In genomic region chr1:168240846-168241245, GRCm38 (mm10) we compare ENCODE assay signal across 9 mouse cellular contexts.
A peak's percentile ranks its signal among the peaks of the same experiment; 100 is the strongest.
DNase-seq lines count a peak whose midpoint lies in the region; ATAC-seq lines count a peak whose summit lies in the region.
"Had no signal": no experiment of that assay in that cellular context is flagged by ENCODE, and none has a peak within 500 bp of the region (broad histone marks: within the 10 kb centered on the region; RNA-seq: fewer than 3 reads in every experiment).

No protein-coding gene starts in this region.

- ATAC-seq in heart, embryonic 11.5 days (replicated peaks; ENCODE audit: insufficient number of reproducible peaks, low FRiP score, low TSS enrichment), result no peak
- no peak for ATAC-seq in kidney, embryonic 16.5 days (ENCODE audit: low FRiP score, low TSS enrichment)

- 0 out of 2 replicates have a peak overlapping the region, but pooled peaks have one; percentile 16 for H3K9ac ChIP-seq in heart, embryonic 11.5 days (ENCODE audit: low read depth, low read length)
- no peak overlapping the region for H3K9ac ChIP-seq in kidney, embryonic 16.5 days (replicated peaks; ENCODE audit: low read length)

- H3K27me3 ChIP-seq in heart, embryonic 11.5 days (ENCODE audit: control insufficient read depth, insufficient read depth, low read length), result no peaks in the 10 kb centered on the region
- H3K27me3 ChIP-seq in kidney, embryonic 16.5 days (ENCODE audit: insufficient read depth, low read length), result no peaks in the 10 kb centered on the region

- DNase-seq in heart, adult 9 months (ENCODE audit: low spot score in 2 of 2), result no peak
- peak; percentile 27 for DNase-seq in right cerebral cortex, postnatal 14 days
- DNase-seq in right cerebral cortex, postnatal 4 days, result no peak
- peak; percentile 75 to 86 for DNase-seq in layer of hippocampus, adult 18-20 months (ENCODE audit: low spot score in 2 of 2)
- no peak for DNase-seq in adrenal gland, postnatal 25 days
- DNase-seq in thymus, postnatal 10 days (ENCODE audit: low spot score in 2 of 2), result no peak
- DNase-seq: gastrocnemius, adult 2 months had no signal

- no peak overlapping the region for H3K4me3 ChIP-seq in heart, embryonic 11.5 days (ENCODE audit: low read depth, low read length)
- no peak overlapping the region for H3K4me3 ChIP-seq in kidney, embryonic 16.5 days (ENCODE audit: low read length)

- peaks cover 37% of the 10 kb centered on the region for H3K4me1 ChIP-seq in heart, embryonic 11.5 days (ENCODE audit: control insufficient read depth, insufficient read depth, low read length)
- peaks cover 67% of the 10 kb centered on the region for H3K4me1 ChIP-seq in kidney, embryonic 16.5 days (ENCODE audit: insufficient read depth, low read length)

- WGBS in heart, embryonic 11.5 days (ENCODE audit: insufficient replicate concordance), result 67% methylated on average over 7 of the region's 7 CpGs
- 44% methylated on average over 7 of the region's 7 CpGs for WGBS in kidney, embryonic 16.5 days

- H3K4me2 ChIP-seq in heart, embryonic 11.5 days, result no peak overlapping the region
- no peak overlapping the region; the same call in 1 of the 2 replicates for H3K4me2 ChIP-seq in kidney, embryonic 16.5 days (replicated peaks; ENCODE audit: low read depth, low read length)

- no peaks in the 10 kb centered on the region for H3K9me3 ChIP-seq in heart, embryonic 11.5 days (replicated peaks; ENCODE audit: control insufficient read depth, low read length)
- no peaks in the 10 kb centered on the region for H3K9me3 ChIP-seq in kidney, embryonic 16.5 days (ENCODE audit: low read length)

- no peaks in the 10 kb centered on the region for H3K36me3 ChIP-seq in heart, embryonic 11.5 days (ENCODE audit: control insufficient read depth, insufficient read depth, low read length)
- no peaks in the 10 kb centered on the region for H3K36me3 ChIP-seq in kidney, embryonic 16.5 days (ENCODE audit: insufficient read depth, low read length)

- no peak overlapping the region for H3K27ac ChIP-seq in heart, embryonic 11.5 days (ENCODE audit: low read depth, low read length)
- no peak overlapping the region for H3K27ac ChIP-seq in kidney, embryonic 16.5 days (ENCODE audit: low read length)
- H3K27ac ChIP-seq: gastrocnemius, adult 2 months had no signal

Comparison
In these comparisons a context has a peak if more than half of its experiments do, and no peak if none do; other contexts are left out.
1. DNase-seq: peak in right cerebral cortex, postnatal 14 days (single experiment) and layer of hippocampus, adult 18-20 months (2 of 2); none in heart, adult 9 months (0 of 2), right cerebral cortex, postnatal 4 days (single experiment), adrenal gland, postnatal 25 days (single experiment) and thymus, postnatal 10 days (0 of 2).